Mouse (Mus musculus) heart, adult 18-20 months (tissue): ENCODE data around the gene Gm21994. TPM values are rescaled to one million over a fixed set of nuclear protein-coding genes. Genes with fewer than 3 reads are reported as not detected.
"Not testable (repeated sequence)": the region's sequence is repeated elsewhere in the genome, so short reads cannot be mapped to it uniquely, and the experiment has no call there.

Source experiments
- DNase-seq, 2 experiments: peaks; one replicate each; pipeline ENCODE4 v3.0.0; 2021 to 2022; ENCODE audit warnings: mixed read lengths in 1 of 2
- long read RNA-seq, 2 experiments: library from polyadenylated mRNA; stranded (forward); transcript quantifications; one replicate each; pipeline ENCODE4 v2.0.0; 2021
- total RNA-seq, 2 experiments: library from RNA; stranded (reverse); gene quantifications; 2 replicates each; pipeline ENCODE4 v1.2.3; 2021

Gm21994 gene
- total RNA-seq, result 1 to 10 TPM; 1.9 to 2.3 TPM
- long read RNA-seq, experiment 1, result 0 reads
- long read RNA-seq, experiment 2, result 0 reads

- DNase-seq, result not testable (repeated sequence)
Observed at GRCm38 (mm10) chr2:150255491-150255890, at the start of gene Gm21994. Gm21994 (minus strand) TSS chr2:150255591.

- peak; percentile 29 to 32 for DNase-seq
Observed at GRCm38 (mm10) chr2:150299096-150299495, 43.7 kb upstream of the Gm21994 start.

GRCm38 (mm10) chr2:150293669-150294068 lies 38.3 kb upstream of the Gm21994 start:
- no peak for DNase-seq

- not testable (repeated sequence) for DNase-seq
Observed at GRCm38 (mm10) chr2:150257291-150257690, 1.9 kb upstream of the Gm21994 start, which contains the start of gene Gm14124. Gm14124 (plus strand) TSS chr2:150257517.

DNA sequence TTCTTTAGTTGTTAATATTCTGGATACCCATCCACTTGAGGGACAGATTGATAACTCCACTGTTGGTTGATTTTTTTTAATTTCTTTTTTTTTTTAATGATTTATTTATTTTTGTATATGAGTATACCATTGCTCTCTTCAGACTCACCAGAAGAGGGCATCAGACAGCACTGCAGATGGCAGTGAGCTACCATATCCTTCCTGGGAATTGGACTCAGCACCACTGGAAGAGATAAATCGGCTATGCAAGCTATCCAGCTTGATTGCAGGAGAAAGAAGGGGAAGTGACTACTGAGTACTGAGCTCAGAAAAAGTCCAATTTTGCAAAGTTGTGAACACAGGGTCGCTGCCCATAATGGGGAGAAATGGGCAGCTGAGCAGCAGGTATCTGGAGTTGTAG lies 1.5 kb upstream of the Gm21994 start:
- not testable (repeated sequence) for DNase-seq

GRCm38 (mm10) chr2:150243211-150243610 lies 12.2 kb downstream of the Gm21994 start:
- no peak for DNase-seq

DNA sequence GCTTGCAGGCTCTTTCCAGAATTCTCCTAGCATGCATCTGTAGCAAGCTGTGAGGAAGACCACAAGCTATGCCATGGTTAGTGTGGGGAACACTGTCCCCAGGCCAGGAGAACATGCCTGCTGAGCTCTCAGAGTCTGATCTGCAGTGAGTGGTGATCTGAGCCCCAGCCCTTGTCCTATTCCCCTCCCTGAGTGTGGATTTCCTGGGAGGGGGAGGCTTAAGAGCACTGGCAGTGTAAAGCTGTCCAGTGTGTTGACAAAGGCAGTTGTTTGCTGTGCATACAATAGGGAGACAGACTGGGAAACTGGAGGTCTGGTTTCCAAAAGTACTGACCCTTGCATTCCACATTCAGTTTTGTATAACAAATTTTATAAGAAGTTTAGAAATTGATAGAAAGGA lies 32.1 kb downstream of the Gm21994 start:
- not testable (repeated sequence) for DNase-seq

- not testable (repeated sequence) for DNase-seq
Observed at GRCm38 (mm10) chr2:150218363-150218725, 37.0 kb downstream of the Gm21994 start.

- peak; percentile 79 to 92 for DNase-seq
Observed at GRCm38 (mm10) chr2:150217600-150218362, 37.6 kb downstream of the Gm21994 start, which contains the start of gene Zfp937. Zfp937 (plus strand) TSS chr2:150218073.

Other genes with a start within 250 kb of the Gm21994 start
- 1 to 10 TPM; 6.5 to 6.6 TPM for gene Zfp120, start 118.9 kb downstream of the Gm21994 start, total RNA-seq
- not detected for gene Gm10770, start 75.9 kb downstream of the Gm21994 start, total RNA-seq
- gene Gm14139, start 73.8 kb downstream of the Gm21994 start, total RNA-seq, result under 1 TPM in 1 of 2 experiments, not detected in 1; 0.17 TPM
- gene Zfp937, start 37.5 kb downstream of the Gm21994 start, total RNA-seq, result 1 to 10 TPM; 1.9 to 2.1 TPM
- gene Gm14124, start 1.9 kb upstream of the Gm21994 start, total RNA-seq, result under 1 TPM in 1 of 2 experiments, not detected in 1; 0.10 TPM
- gene Gm10130, start 68.1 kb upstream of the Gm21994 start, total RNA-seq, result 1 to 10 TPM; 2.0 to 2.6 TPM
- gene 3300002I08Rik, start 107.2 kb upstream of the Gm21994 start, total RNA-seq, result 1 to 10 TPM; 1.8 to 3.7 TPM
- 1 to 10 TPM; 6.5 to 7.5 TPM for gene Zfp442, start 195.9 kb upstream of the Gm21994 start, total RNA-seq
- under 1 TPM; 0.20 to 0.26 TPM for gene Zfp345, start 229.5 kb upstream of the Gm21994 start, total RNA-seq